Mouse (Mus musculus): ENCODE data around the gene Cenpn.

DNA sequence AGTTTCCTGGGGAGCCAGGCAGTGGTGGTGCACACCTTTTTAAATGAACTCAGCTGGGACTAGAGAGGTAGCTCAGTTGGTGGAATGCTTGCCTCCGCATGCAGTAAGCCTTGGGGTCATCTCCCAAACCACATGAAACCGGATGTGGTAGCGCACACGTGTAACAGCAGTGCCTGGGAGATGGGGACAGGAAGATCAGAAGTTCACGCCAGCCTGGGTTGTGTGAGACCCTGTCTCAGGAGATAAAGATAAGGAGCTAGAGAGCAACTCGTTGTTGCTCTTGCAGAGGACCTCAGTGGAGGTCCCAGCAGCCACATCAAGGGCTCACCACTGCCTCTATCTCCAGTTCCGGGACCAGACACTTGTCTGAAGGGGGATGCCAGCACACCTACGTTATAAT, 2.0 kb downstream of the Cenpn start:
- TF ChIP-seq CTCF (IDR thresholded peaks at IDR 0.05; ENCODE audit: borderline replicate concordance, insufficient read depth, low read depth, low read length) (no peak), POLR2A (IDR thresholded peaks at IDR 0.05; ENCODE audit: borderline replicate concordance, insufficient read depth, low read length) (no peak)

Data from cerebellum, adult 2 months (tissue).